Mouse (Mus musculus): ENCODE data around the gene Rbx1.
A peak's percentile ranks its signal among the peaks of the same experiment; 100 is the strongest.
"Not testable (repeated sequence)": the region's sequence is repeated elsewhere in the genome, so short reads cannot be mapped to it uniquely, and the experiment has no call there.

Gene Rbx1

DNA sequence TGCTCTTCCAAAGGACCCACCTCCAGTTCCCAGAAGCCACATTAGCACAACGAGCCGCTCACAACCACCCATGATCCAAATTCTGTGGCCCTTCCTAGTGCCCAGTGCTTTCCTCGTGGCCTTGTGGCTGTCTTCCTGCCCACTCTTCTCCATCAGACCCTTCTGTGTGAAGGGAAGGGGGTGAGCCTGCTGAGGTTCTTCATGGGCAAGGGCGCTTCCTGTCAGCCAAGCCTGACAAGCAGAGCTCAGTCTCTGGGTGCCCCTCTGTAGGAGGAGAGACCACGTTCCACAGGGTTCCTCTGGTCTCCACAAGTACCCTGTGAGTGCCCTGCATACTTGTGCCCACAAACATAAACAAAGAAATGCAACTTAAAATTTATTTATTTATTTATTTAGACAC is 6.2 kb downstream of the Rbx1 start:
- peaks cover 17% of the 10 kb centered on the region for H3K36me3 ChIP-seq (ENCODE audit: control insufficient read depth, insufficient read depth, low read length, poor library complexity, severe bottlenecking)
- DNase-seq (ENCODE audit: low read depth, low spot score) = no peak

DNA sequence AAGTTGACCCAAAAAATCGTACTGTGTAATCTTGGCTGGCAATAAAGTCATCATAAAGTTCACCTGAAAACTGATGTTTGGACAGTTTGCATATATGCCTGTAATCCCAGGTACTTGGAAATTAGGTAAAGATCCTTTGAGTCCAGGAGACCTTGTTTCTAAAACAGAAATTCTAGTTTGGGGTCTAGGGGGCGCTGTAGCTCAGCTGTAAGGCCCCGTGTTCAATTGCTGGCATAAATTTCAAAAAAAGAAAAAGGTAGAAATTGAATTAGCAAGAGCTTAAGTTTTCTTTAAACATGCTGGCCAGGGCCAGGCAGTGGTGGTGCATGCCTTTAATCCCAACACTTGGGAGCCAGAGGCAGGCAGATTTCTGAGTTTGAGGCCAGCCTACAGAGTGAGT is 9.6 kb downstream of the Rbx1 start:
- peaks cover 11% of the 10 kb centered on the region for H3K36me3 ChIP-seq (ENCODE audit: control insufficient read depth, insufficient read depth, low read length, poor library complexity, severe bottlenecking)
- DNase-seq (ENCODE audit: low read depth, low spot score) = peak; percentile 72
- no peaks in the 10 kb centered on the region for H3K27me3 ChIP-seq (ENCODE audit: control insufficient read depth, insufficient read depth, low read length, poor library complexity, severe bottlenecking)

More for the DNA sequence above, 6.2 kb downstream of the Rbx1 start:
- H3K27me3 ChIP-seq (ENCODE audit: control insufficient read depth, insufficient read depth, low read length, poor library complexity, severe bottlenecking) = no peaks in the 10 kb centered on the region

DNA sequence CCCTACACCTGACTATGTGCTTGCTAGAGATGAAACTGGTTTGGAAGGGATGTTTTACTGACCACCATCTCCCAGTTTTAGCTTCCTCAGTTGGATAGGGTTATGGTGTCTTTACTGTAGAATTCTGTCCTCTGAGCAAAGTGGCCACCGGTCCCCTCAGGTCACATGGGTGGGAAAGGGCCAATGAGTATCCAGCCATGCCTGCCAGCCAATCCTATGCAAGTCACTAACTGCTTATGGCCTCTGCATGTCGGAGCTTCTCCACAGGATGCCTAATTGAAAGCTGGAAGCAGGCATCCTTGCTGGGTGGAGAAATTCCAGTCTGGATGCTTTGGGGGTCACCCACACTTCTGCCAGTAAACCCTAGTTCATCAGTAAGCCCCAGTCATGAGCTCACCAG is 10.5 kb downstream of the Rbx1 start:
- no peaks in the 10 kb centered on the region for H3K27me3 ChIP-seq (ENCODE audit: control insufficient read depth, insufficient read depth, low read length, poor library complexity, severe bottlenecking)
- peaks cover 9% of the 10 kb centered on the region for H3K36me3 ChIP-seq (ENCODE audit: control insufficient read depth, insufficient read depth, low read length, poor library complexity, severe bottlenecking)
- no peak for DNase-seq (ENCODE audit: low read depth, low spot score)

DNA sequence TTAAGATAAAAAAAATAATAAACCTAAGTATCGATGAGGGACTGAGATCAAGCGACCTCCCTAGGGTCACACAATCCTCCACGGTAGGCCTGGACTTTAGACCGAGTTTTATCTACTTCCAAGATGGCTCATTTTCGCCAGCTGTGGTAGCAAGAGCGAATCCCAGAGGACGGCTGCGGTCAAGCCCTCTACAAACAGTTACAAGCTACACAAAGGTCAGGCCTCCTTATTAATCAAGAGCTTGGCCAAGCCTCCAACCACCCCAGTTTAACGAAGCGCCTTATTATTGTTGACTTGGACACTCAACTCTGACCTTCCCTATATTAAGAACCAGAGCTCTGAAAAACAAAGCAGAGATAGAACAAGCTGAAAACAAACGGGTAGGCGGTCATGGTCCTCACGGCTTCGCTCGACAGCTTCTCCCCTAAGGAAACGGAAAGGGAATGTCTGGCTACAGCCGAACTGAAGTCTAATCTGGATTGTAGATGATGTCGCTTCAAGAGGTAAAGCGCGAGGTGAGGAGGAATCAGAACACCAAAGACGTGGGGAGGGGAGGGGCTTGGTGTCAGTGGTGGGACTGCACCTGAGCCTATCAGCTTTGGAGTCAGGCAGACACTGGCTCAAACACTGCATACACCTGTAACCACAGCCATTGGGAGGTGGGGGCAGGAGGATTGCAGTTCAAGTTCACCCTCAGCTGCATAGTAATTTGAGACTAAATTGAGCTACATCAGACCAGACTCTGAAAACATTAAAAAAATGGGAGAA is 13.5 kb downstream of the Rbx1 start:
- H3K27me3 ChIP-seq (ENCODE audit: control insufficient read depth, insufficient read depth, low read length, poor library complexity, severe bottlenecking) = no peaks in the 10 kb centered on the region
- DNase-seq (ENCODE audit: low read depth, low spot score) = no peak
- no peaks in the 10 kb centered on the region for H3K36me3 ChIP-seq (ENCODE audit: control insufficient read depth, insufficient read depth, low read length, poor library complexity, severe bottlenecking)

DNA sequence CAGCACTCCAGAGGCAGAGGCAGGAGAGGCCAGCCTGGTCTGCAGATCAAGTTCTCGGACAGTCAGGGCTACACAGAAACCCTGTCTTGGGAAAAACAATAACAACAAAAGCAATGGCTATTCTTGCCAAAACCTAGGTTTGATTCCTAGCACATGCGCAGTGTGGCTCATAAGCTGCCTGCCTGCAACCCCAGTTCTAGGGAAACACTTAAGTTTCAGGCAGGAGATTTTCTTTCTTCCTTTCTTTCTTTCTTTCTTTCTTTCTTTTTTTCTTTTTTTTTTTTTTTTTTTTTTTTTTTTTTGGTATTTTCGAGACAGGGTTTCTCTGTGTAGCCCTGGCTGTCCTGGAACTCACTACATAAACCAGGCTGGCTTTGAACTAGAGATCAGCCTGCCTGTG is 14.2 kb downstream of the Rbx1 start:
- not testable (repeated sequence) for DNase-seq (ENCODE audit: low read depth, low spot score); H3K27me3 ChIP-seq (ENCODE audit: control insufficient read depth, insufficient read depth, low read length, poor library complexity, severe bottlenecking); H3K36me3 ChIP-seq (ENCODE audit: control insufficient read depth, insufficient read depth, low read length, poor library complexity, severe bottlenecking)

DNA sequence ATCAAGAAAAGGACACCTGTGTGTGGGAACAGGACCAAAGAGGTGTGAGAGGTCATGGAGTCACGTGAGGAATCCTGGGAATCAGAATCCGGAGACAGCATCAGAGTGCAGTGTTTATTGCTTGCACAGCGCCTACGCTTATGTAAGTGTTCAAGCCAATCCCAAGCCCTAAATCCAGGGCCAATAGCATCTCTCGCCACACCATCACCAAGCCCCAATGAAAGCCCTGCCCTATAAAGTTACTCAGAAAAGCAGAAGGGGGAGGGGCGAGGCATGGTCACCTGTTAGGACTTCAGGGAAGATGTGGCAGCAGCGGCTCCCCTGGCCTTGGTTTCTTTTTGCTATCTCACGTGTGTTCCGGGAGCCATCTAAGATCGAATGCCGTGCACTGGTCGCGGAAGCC is 14.9 kb downstream of the Rbx1 start:
- H3K36me3 ChIP-seq (ENCODE audit: control insufficient read depth, insufficient read depth, low read length, poor library complexity, severe bottlenecking) = no peaks in the 10 kb centered on the region
- peak; percentile 92 for DNase-seq (ENCODE audit: low read depth, low spot score)
- H3K27me3 ChIP-seq (ENCODE audit: control insufficient read depth, insufficient read depth, low read length, poor library complexity, severe bottlenecking) = no peaks in the 10 kb centered on the region

DNA sequence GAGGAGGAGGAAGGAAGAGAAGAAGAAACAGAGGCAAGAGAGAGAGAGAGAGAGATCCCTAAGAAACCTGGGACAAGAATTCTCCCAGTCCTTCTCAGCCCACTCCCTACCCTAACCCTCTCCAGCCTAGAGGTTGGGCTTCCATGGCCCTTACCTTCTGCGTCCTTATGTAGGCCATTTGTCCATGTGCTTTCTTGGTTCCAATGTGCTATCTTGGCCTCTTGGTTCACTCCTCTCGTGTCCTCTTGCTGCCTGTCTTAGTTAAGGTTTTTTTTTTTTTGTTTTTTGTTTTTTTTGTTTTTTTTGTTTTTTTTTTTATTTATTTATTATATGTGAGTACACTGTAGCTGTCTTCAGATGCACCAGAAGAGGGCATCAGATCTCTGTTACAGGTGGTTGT is 16.9 kb downstream of the Rbx1 start:
- Histone ChIP-seq H3K27me3 (ENCODE audit: control insufficient read depth, insufficient read depth, low read length, poor library complexity, severe bottlenecking) (no peaks in the 10 kb centered on the region), H3K36me3 (ENCODE audit: control insufficient read depth, insufficient read depth, low read length, poor library complexity, severe bottlenecking) (no peaks in the 10 kb centered on the region)
- no peak for DNase-seq (ENCODE audit: low read depth, low spot score)

DNA sequence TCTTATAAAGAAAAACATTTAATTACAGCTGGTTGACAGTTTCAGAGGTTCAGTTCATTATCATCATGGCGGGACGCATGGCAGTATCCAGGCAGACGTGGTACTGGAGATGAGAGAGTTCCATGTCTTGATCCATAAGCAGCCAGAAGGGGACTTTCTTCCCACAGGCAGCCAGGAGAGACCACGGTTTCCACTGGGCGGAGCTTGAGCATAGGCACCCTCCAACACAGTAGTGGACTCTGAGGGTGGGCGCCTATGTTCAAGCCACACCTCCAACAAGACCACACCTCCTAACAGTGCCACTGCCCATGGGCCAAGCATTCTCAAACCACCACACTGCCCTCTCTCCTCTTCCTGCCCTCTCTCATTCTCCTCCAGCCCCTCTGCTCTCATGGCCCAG is 17.6 kb downstream of the Rbx1 start:
- DNase-seq (ENCODE audit: low read depth, low spot score) = no peak
- Histone ChIP-seq H3K27me3 (ENCODE audit: control insufficient read depth, insufficient read depth, low read length, poor library complexity, severe bottlenecking) (no peaks in the 10 kb centered on the region), H3K36me3 (ENCODE audit: control insufficient read depth, insufficient read depth, low read length, poor library complexity, severe bottlenecking) (no peaks in the 10 kb centered on the region)

DNA sequence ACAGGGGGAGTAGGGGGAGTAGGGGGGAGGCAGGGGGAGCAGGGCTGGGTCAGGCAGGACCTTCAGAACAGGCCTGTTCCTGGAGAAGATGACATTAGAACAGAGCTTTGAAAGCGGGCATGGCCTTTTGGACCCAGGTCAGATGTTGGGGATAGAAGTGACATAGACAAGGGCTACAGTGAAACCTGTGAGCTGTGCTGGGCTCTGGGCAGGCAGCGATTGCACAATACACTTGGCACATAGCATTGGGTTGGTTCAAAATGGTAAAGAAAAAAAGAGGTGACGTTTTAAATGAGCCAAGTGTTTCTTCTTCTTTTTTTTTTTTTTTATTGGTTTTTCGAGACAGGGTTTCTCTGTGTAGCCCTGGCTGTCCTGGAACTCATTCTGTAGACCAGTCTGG is 19.4 kb downstream of the Rbx1 start:
- Histone ChIP-seq H3K27me3 (ENCODE audit: control insufficient read depth, insufficient read depth, low read length, poor library complexity, severe bottlenecking) (no peaks in the 10 kb centered on the region), H3K36me3 (ENCODE audit: control insufficient read depth, insufficient read depth, low read length, poor library complexity, severe bottlenecking) (no peaks in the 10 kb centered on the region)
- DNase-seq (ENCODE audit: low read depth, low spot score) = no peak

DNA sequence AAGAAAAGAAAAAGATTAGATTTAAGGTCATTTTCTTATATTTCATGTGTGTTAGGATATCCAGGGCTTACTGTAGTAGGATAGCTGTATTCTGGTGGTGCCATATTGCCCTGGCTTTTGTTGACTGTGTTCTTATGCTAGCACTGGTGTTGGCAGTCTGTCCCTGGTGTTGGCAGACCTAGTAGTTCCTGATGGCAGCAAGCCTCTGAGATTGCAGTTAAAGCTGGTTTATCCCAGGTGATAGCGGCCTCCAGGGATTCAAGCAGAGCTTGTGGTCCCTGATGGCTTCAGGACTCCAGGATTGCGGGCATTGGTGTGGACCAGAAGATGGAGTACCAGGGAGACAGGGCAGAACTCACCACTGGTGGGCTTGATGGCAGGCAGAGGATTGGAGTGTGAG is 37.4 kb downstream of the Rbx1 start:
- Histone ChIP-seq H3K36me3 (ENCODE audit: control insufficient read depth, insufficient read depth, low read length, poor library complexity, severe bottlenecking) (no peaks in the 10 kb centered on the region; the same call in 1 of the 2 replicates), H3K27me3 (ENCODE audit: control insufficient read depth, insufficient read depth, low read length, poor library complexity, severe bottlenecking) (peaks cover 2% of the 10 kb centered on the region; the same call in 1 of the 2 replicates)
- DNase-seq (ENCODE audit: low read depth, low spot score) = no peak

DNA sequence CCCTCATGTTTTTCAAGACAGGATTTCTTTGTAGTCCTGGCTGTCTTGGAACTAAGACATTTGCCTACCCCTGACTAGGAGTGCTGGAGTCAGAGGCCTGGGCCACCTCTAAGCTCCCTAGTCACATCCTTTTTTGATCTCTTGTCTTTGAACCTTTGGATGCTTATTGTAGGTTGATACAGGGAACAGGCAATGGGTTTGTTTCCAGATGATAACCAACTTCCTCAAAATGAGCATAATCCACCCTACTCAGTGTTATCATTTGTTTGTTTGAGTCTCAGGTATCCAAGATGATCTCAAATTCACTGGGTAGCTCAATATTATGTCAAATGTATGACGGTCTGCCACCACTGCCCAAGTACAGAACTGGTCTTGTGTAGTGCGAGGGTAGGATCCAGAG is 37.9 kb downstream of the Rbx1 start:
- no peaks in the 10 kb centered on the region; the same call in 1 of the 2 replicates for H3K36me3 ChIP-seq (ENCODE audit: control insufficient read depth, insufficient read depth, low read length, poor library complexity, severe bottlenecking)
- peaks cover 2% of the 10 kb centered on the region; the same call in 1 of the 2 replicates for H3K27me3 ChIP-seq (ENCODE audit: control insufficient read depth, insufficient read depth, low read length, poor library complexity, severe bottlenecking)
- DNase-seq (ENCODE audit: low read depth, low spot score) = no peak

DNA sequence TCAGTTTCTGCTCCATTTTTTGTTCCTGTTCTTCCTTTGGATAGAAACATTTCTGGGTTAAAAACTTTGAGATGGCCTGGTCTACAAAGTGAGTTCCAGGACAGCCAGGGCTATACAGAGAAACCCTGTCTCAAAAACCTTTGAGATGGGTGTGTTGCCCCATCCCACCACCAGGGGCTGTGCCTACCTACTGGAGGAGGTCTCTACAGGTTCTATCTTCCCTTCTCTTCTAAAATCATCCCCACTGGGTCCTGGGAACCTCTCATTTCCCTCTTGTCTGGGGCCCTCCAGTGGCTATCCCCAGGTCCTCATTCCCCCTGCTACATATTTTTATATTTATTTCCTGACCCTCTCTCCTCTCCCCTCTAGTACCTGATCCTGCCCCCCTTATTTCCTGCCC is 41.1 kb downstream of the Rbx1 start:
- peak; percentile 82 for DNase-seq (ENCODE audit: low read depth, low spot score)
- H3K27me3 ChIP-seq (ENCODE audit: control insufficient read depth, insufficient read depth, low read length, poor library complexity, severe bottlenecking) = peaks cover 2% of the 10 kb centered on the region; the same call in 1 of the 2 replicates
- H3K36me3 ChIP-seq (ENCODE audit: control insufficient read depth, insufficient read depth, low read length, poor library complexity, severe bottlenecking) = no peaks in the 10 kb centered on the region; the same call in 1 of the 2 replicates

DNA sequence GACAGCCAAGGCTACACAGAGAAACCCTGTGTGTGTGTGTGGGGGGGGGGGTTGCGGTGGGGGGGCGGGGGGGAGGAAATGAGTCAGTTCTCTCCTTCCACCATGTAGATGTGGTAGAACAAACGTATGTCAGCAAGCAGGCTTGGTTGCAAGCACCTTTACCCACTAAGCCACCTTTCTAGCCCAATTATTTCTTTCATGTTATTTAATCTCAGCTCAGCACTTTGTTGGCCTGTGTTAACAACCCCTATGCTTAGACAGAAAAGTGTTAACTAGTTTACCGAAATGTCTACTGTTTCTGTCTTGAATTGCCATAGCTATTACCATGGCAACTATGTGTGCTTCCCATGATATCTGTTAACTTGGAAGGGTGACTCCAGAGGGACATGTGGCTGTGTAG is 44.5 kb downstream of the Rbx1 start:
- H3K36me3 ChIP-seq (ENCODE audit: control insufficient read depth, insufficient read depth, low read length, poor library complexity, severe bottlenecking) = no peaks in the 10 kb centered on the region; the same call in 1 of the 2 replicates
- no peak for DNase-seq (ENCODE audit: low read depth, low spot score)
- peaks cover 2% of the 10 kb centered on the region; the same call in 1 of the 2 replicates for H3K27me3 ChIP-seq (ENCODE audit: control insufficient read depth, insufficient read depth, low read length, poor library complexity, severe bottlenecking)

DNA sequence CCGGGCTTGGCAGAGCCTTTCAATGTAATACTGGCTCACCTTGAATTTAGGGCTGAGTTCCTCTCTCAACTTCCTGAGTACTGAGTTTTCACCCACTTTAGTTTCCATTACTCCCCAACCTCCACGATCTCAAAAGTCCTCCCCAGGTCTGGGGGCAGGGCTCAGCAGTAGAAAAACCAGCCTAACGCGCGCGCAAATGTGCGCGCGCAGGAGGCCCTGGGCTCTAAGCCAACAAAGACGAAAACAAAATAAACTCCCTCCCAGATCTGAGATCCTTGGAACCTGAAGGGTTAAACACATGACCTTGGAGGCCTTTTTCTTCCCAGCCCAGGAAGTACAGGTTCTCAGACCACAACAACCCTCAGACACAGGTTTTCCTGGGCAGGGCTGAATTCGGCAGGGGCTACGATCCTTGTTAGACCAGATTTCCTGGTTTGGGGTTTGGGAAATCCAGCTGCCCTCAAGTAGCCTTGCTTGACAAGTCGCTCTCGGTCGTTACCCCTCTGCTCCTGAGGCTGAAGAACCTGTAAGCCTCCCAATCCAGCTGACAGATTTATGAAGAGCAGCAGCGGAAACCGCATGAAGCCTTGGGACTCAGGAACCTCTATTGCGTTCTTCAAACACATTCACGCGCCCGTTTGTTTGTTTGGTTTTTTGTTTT is 45.6 kb downstream of the Rbx1 start:
- Histone ChIP-seq H3K36me3 (ENCODE audit: control insufficient read depth, insufficient read depth, low read length, poor library complexity, severe bottlenecking) (no peaks in the 10 kb centered on the region; the same call in 1 of the 2 replicates), H3K27me3 (ENCODE audit: control insufficient read depth, insufficient read depth, low read length, poor library complexity, severe bottlenecking) (no peaks in the 10 kb centered on the region)
- DNase-seq (ENCODE audit: low read depth, low spot score) = peak; percentile 76

DNA sequence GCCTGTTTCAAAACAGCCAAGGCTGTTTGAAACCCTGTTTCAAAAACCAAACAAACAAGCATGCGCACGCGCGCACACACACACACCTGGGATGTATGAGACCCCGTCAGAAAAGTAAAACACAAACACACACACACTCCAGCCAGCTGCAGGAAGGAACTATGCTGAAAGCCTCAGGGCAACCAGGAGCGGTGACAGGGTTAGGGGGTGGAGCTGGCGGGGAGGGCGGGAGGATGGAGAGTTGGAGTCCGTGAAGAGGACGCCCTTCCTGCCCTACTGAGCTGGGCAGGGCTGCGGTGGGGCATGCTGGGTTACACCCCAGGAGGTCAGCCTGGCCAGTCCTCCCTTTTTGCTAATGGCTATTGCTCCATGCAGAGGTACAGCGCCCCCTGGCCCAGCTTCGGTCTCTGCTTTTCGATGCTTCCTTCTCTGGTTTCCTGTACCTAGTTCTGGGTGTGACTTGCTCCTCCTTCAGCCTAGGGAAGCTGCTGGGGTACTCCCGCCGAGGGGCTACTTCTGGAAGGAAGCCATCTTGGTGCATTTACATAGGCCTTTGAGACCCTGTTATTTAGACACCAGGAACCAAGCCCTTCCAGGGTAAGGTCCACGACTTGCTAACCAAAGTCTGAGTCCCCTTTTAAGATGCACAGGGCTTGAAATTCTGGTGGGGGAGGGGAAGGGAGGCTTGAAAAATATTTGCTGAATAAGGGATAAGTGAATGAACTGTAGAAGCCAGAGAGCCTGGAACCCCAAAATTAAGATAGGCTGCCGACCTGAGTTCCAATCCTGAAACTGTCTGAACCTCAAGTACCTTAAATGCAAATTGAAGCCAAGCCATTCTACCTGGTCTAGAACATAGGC is 48.2 kb downstream of the Rbx1 start:
- peak; percentile 91 for DNase-seq (ENCODE audit: low read depth, low spot score)
- H3K36me3 ChIP-seq (ENCODE audit: control insufficient read depth, insufficient read depth, low read length, poor library complexity, severe bottlenecking) = no peaks in the 10 kb centered on the region

More for the DNA sequence above, 48.2 kb downstream of the Rbx1 start:
- no peaks in the 10 kb centered on the region for H3K27me3 ChIP-seq (ENCODE audit: control insufficient read depth, insufficient read depth, low read length, poor library complexity, severe bottlenecking)
